Mouse (Mus musculus): ENCODE results near the gene Cited4. TPM values are rescaled to one million over a fixed set of nuclear protein-coding genes. Genes with fewer than 3 reads are reported as not detected.
A peak's percentile ranks its signal among the peaks of the same experiment; 100 is the strongest.

Cited4 gene
- polyA plus RNA-seq, 1 experiment from 2014 or later: 4.7 TPM

DNA sequence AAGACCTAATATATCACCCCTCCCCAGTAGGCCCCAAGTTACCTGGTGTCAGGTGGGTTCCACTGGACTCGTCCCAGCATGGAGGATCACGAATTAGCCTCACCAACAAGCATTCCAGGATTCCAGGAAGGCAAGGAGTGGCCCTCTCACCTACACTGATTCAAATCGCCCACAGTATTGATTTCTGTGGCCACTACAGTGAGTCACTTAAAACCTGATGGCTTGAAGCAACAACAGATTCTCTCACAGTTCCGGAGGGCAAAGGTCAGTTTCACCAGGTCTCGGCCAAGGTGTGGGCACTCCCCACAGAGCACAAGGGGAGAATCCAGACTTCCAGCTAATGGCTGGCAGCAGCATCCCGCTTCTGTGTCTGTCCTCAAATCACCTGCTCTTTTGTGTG is 22.9 kb downstream of the Cited4 start:
- WGBS: 63% methylated on average over 6 of the region's 6 CpGs

GRCm38 (mm10) chr4:120692717-120693116 is 26.3 kb downstream of the Cited4 start:
- H3K36me3 ChIP-seq (ENCODE audit: control insufficient read depth, insufficient read depth, low read length): no peaks in the 10 kb centered on the region
- H3K4me1 ChIP-seq (ENCODE audit: control insufficient read depth, insufficient read depth, low read length): no peaks in the 10 kb centered on the region
- H3K9ac ChIP-seq (ENCODE audit: low read depth, low read length): no peak overlapping the region
- H3K27me3 ChIP-seq (replicated peaks; ENCODE audit: control insufficient read depth, insufficient read depth, low read length): 0 out of 2 replicates have a peak, but pooled peaks cover 5% of the 10 kb centered on the region
- DNase-seq (ENCODE audit: low spot score) (peak; percentile 48), ATAC-seq (ENCODE audit: low read depth) (no peak)
- no peak overlapping the region for H3K27ac ChIP-seq (replicated peaks; ENCODE audit: low read depth, low read length)
- no peak overlapping the region for H3K4me2 ChIP-seq (ENCODE audit: low read depth, low read length)
- 41% methylated on average over 10 of the region's 10 CpGs for WGBS
- H3K4me3 ChIP-seq (ENCODE audit: low read depth, low read length): no peak overlapping the region
- no peaks in the 10 kb centered on the region for H3K9me3 ChIP-seq (ENCODE audit: control insufficient read depth, low read length)

More for the DNA sequence above, 22.9 kb downstream of the Cited4 start:
- Histone ChIP-seq H3K4me3 (ENCODE audit: low read depth, low read length) (no peak overlapping the region), H3K27me3 (replicated peaks; ENCODE audit: control insufficient read depth, insufficient read depth, low read length) (no peaks in the 10 kb centered on the region), H3K4me2 (ENCODE audit: low read depth, low read length) (no peak overlapping the region), H3K36me3 (ENCODE audit: control insufficient read depth, insufficient read depth, low read length) (no peaks in the 10 kb centered on the region), H3K27ac (replicated peaks; ENCODE audit: low read depth, low read length) (no peak overlapping the region), H3K9ac (ENCODE audit: low read depth, low read length) (no peak overlapping the region), H3K4me1 (ENCODE audit: control insufficient read depth, insufficient read depth, low read length) (no peaks in the 10 kb centered on the region), H3K9me3 (ENCODE audit: control insufficient read depth, low read length) (no peaks in the 10 kb centered on the region)
- no peak for ATAC-seq (ENCODE audit: low read depth)
- DNase-seq (ENCODE audit: low spot score): no peak

GRCm38 (mm10) chr4:120697353-120697752 is 31.0 kb downstream of the Cited4 start:
- Histone ChIP-seq H3K9ac (ENCODE audit: low read depth, low read length) (no peak overlapping the region), H3K4me3 (ENCODE audit: low read depth, low read length) (no peak overlapping the region), H3K9me3 (ENCODE audit: control insufficient read depth, low read length) (no peaks in the 10 kb centered on the region), H3K27me3 (replicated peaks; ENCODE audit: control insufficient read depth, insufficient read depth, low read length) (peaks cover 19% of the 10 kb centered on the region), H3K27ac (replicated peaks; ENCODE audit: low read depth, low read length) (no peak overlapping the region), H3K36me3 (ENCODE audit: control insufficient read depth, insufficient read depth, low read length) (no peaks in the 10 kb centered on the region), H3K4me1 (ENCODE audit: control insufficient read depth, insufficient read depth, low read length) (no peaks in the 10 kb centered on the region), H3K4me2 (ENCODE audit: low read depth, low read length) (no peak overlapping the region)
- 94% methylated on average over 8 of the region's 8 CpGs for WGBS
- no peak for ATAC-seq (ENCODE audit: low read depth)
- no peak for DNase-seq (ENCODE audit: low spot score)

GRCm38 (mm10) chr4:120697799-120698484 is 31.6 kb downstream of the Cited4 start:
- H3K27me3 ChIP-seq (replicated peaks; ENCODE audit: control insufficient read depth, insufficient read depth, low read length): peaks cover 19% of the 10 kb centered on the region
- no peak overlapping the region for H3K9ac ChIP-seq (ENCODE audit: low read depth, low read length)
- WGBS: 18% methylated on average over 32 of the region's 35 CpGs
- no peak for DNase-seq (ENCODE audit: low spot score)
- no peaks in the 10 kb centered on the region for H3K9me3 ChIP-seq (ENCODE audit: control insufficient read depth, low read length)
- H3K4me2 ChIP-seq (ENCODE audit: low read depth, low read length): peak overlapping the region; percentile 28; the same call in 1 of the 2 replicates
- no peaks in the 10 kb centered on the region for H3K4me1 ChIP-seq (ENCODE audit: control insufficient read depth, insufficient read depth, low read length)
- no peak overlapping the region for H3K27ac ChIP-seq (replicated peaks; ENCODE audit: low read depth, low read length)
- no peak overlapping the region for H3K4me3 ChIP-seq (ENCODE audit: low read depth, low read length)
- ATAC-seq (ENCODE audit: low read depth): no peak
- no peaks in the 10 kb centered on the region for H3K36me3 ChIP-seq (ENCODE audit: control insufficient read depth, insufficient read depth, low read length)

- H3K9ac ChIP-seq (ENCODE audit: low read depth, low read length): no peak overlapping the region
- H3K4me3 ChIP-seq (ENCODE audit: low read depth, low read length): no peak overlapping the region
- no peaks in the 10 kb centered on the region for H3K9me3 ChIP-seq (ENCODE audit: control insufficient read depth, low read length)
- H3K4me2 ChIP-seq (ENCODE audit: low read depth, low read length): no peak overlapping the region
- no peaks in the 10 kb centered on the region for H3K36me3 ChIP-seq (ENCODE audit: control insufficient read depth, insufficient read depth, low read length)
- DNase-seq (ENCODE audit: low spot score) (no peak), ATAC-seq (ENCODE audit: low read depth) (no peak)
- 83% methylated on average over 3 of the region's 3 CpGs for WGBS
- no peaks in the 10 kb centered on the region for H3K4me1 ChIP-seq (ENCODE audit: control insufficient read depth, insufficient read depth, low read length)
- H3K27me3 ChIP-seq (replicated peaks; ENCODE audit: control insufficient read depth, insufficient read depth, low read length): peaks cover 19% of the 10 kb centered on the region
- no peak overlapping the region for H3K27ac ChIP-seq (replicated peaks; ENCODE audit: low read depth, low read length)
Measured at GRCm38 (mm10) chr4:120701180-120701579, 34.8 kb downstream of the Cited4 start.

DNA sequence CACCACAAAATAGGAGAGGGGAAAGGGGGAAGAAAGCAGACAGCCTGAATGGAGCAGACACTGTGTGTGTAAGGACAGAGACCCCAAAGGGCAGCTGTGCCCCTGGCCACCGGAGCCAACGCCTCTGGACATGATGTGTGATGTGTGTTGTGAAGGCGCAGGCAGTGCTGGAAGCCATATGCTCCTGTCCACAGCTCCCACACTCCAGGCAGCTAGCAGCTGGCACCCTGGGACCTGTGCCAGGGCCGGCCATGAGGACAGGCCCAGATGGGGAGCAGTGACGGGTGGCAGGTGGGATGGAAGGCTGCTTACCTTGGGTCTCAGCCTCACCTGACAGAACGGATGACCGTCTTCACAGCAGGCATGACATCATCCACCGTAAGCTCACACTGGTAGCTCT is 35.7 kb downstream of the Cited4 start:
- ATAC-seq (ENCODE audit: low read depth): no peak
- no peak for DNase-seq (ENCODE audit: low spot score)
- Histone ChIP-seq H3K4me1 (ENCODE audit: control insufficient read depth, insufficient read depth, low read length) (no peaks in the 10 kb centered on the region), H3K27me3 (replicated peaks; ENCODE audit: control insufficient read depth, insufficient read depth, low read length) (peaks cover 19% of the 10 kb centered on the region), H3K9me3 (ENCODE audit: control insufficient read depth, low read length) (no peaks in the 10 kb centered on the region), H3K4me2 (ENCODE audit: low read depth, low read length) (no peak overlapping the region), H3K36me3 (ENCODE audit: control insufficient read depth, insufficient read depth, low read length) (no peaks in the 10 kb centered on the region), H3K9ac (ENCODE audit: low read depth, low read length) (no peak overlapping the region), H3K4me3 (ENCODE audit: low read depth, low read length) (no peak overlapping the region), H3K27ac (replicated peaks; ENCODE audit: low read depth, low read length) (no peak overlapping the region)
- 80% methylated on average over 6 of the region's 8 CpGs for WGBS

DNA sequence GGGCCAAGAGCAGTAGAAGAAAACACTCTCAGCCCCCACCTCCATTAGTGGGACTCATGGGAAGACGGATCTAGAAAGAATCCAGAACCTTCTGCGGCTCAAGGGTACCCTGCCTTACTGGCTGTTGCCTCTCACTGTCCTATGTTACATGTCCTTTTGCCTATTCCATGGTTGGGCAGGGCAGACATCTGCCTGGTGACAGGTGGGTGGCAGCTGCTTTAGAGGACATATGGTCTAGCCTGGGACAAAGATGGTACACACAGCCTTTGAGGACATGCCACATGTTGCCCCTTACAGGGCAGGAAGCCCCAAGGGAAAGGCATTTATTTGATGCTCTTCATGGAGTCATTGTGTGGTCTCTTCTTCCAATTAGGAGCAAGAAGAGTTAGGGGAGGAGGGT is 36.1 kb downstream of the Cited4 start:
- Histone ChIP-seq H3K4me3 (ENCODE audit: low read depth, low read length) (no peak overlapping the region), H3K9ac (ENCODE audit: low read depth, low read length) (no peak overlapping the region), H3K27me3 (replicated peaks; ENCODE audit: control insufficient read depth, insufficient read depth, low read length) (peaks cover 15% of the 10 kb centered on the region), H3K27ac (replicated peaks; ENCODE audit: low read depth, low read length) (no peak overlapping the region), H3K9me3 (ENCODE audit: control insufficient read depth, low read length) (no peaks in the 10 kb centered on the region), H3K36me3 (ENCODE audit: control insufficient read depth, insufficient read depth, low read length) (no peaks in the 10 kb centered on the region), H3K4me1 (ENCODE audit: control insufficient read depth, insufficient read depth, low read length) (no peaks in the 10 kb centered on the region), H3K4me2 (ENCODE audit: low read depth, low read length) (no peak overlapping the region)
- ATAC-seq (ENCODE audit: low read depth): no peak
- no peak for DNase-seq (ENCODE audit: low spot score)
- 92% methylated on average over 2 of the region's 2 CpGs for WGBS

GRCm38 (mm10) chr4:120712236-120712635 is 45.9 kb downstream of the Cited4 start:
- peak; percentile 33 for DNase-seq (ENCODE audit: low spot score)
- no peaks in the 10 kb centered on the region for H3K27me3 ChIP-seq (replicated peaks; ENCODE audit: control insufficient read depth, insufficient read depth, low read length)
- H3K27ac ChIP-seq (replicated peaks; ENCODE audit: low read depth, low read length): no peak overlapping the region
- H3K4me2 ChIP-seq (ENCODE audit: low read depth, low read length): no peak overlapping the region
- H3K36me3 ChIP-seq (ENCODE audit: control insufficient read depth, insufficient read depth, low read length): no peaks in the 10 kb centered on the region
- H3K4me3 ChIP-seq (ENCODE audit: low read depth, low read length): no peak overlapping the region
- no peaks in the 10 kb centered on the region for H3K9me3 ChIP-seq (ENCODE audit: control insufficient read depth, low read length)
- 60% methylated on average over 12 of the region's 12 CpGs for WGBS
- ATAC-seq (ENCODE audit: low read depth): no peak
- H3K9ac ChIP-seq (ENCODE audit: low read depth, low read length): no peak overlapping the region
- peaks cover 11% of the 10 kb centered on the region; the same call in 1 of the 2 replicates for H3K4me1 ChIP-seq (ENCODE audit: control insufficient read depth, insufficient read depth, low read length)

DNA sequence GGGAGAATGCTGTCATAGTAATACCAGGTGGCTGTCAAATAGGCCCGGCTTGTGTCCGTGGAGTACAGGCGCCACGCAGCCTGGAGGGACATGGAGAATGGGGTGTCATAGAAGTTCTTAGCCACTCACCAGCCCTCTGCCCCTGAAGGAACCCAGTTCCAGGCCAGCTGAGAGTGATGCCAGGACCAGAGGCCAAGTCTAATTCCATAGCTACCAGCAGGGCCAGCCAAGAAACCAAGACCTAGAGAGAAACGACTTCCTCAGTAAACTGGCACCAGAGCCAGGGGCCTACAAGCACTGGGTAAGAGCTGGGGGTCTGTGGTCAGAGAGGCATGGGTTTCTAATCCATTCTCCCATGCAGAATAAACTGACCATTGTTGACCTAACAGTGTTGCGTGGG is 46.6 kb downstream of the Cited4 start:
- H3K36me3 ChIP-seq (ENCODE audit: control insufficient read depth, insufficient read depth, low read length): no peaks in the 10 kb centered on the region
- H3K4me2 ChIP-seq (ENCODE audit: low read depth, low read length): no peak overlapping the region
- no peak overlapping the region for H3K4me3 ChIP-seq (ENCODE audit: low read depth, low read length)
- H3K4me1 ChIP-seq (ENCODE audit: control insufficient read depth, insufficient read depth, low read length): peaks cover 11% of the 10 kb centered on the region; the same call in 1 of the 2 replicates
- 89% methylated on average over 6 of the region's 6 CpGs for WGBS
- H3K27me3 ChIP-seq (replicated peaks; ENCODE audit: control insufficient read depth, insufficient read depth, low read length): no peaks in the 10 kb centered on the region
- no peaks in the 10 kb centered on the region for H3K9me3 ChIP-seq (ENCODE audit: control insufficient read depth, low read length)
- no peak overlapping the region for H3K9ac ChIP-seq (ENCODE audit: low read depth, low read length)
- DNase-seq (ENCODE audit: low spot score) (no peak), ATAC-seq (ENCODE audit: low read depth) (no peak)
- H3K27ac ChIP-seq (replicated peaks; ENCODE audit: low read depth, low read length): no peak overlapping the region
